ENCODE assay signal across 24 mouse cellular contexts in genomic region chr4:88749926-88750325, GRCm38 (mm10). TPM values are rescaled to one million over a fixed set of nuclear protein-coding genes. Genes with fewer than 3 reads are reported as not detected.
"Had no signal": no experiment of that assay in that cellular context is flagged by ENCODE, and none has a peak within 500 bp of the region (broad histone marks: within the 10 kb centered on the region; RNA-seq: fewer than 3 reads in every experiment).

No protein-coding gene starts in this region.

- H3K9me3 ChIP-seq: neural tube, embryonic 15.5 days; stomach, embryonic 15.5 days had no signal

- H3K27me3 ChIP-seq: neural tube, embryonic 15.5 days; stomach, embryonic 15.5 days had no signal

- H3K9ac ChIP-seq: neural tube, embryonic 15.5 days; stomach, embryonic 15.5 days had no signal

- H3K36me3 ChIP-seq: neural tube, embryonic 15.5 days; stomach, embryonic 15.5 days had no signal

- H3K4me1 ChIP-seq: neural tube, embryonic 15.5 days had no signal

- H3K4me3 ChIP-seq: neural tube, embryonic 15.5 days; stomach, embryonic 15.5 days had no signal

- DNase-seq: retina, postnatal 1 day; right cerebral cortex, adult 18-20 months; right cerebral cortex, postnatal 14 days; right cerebral cortex, postnatal 25 days; right cerebral cortex, postnatal 4 days; spleen, adult 18-20 months; thymus, adult 18-20 months; thymus, adult 2 months; thymus, postnatal 14 days; thymus, postnatal 25 days; thymus, postnatal 36 days; thymus, postnatal 4 days had no signal

- H3K27ac ChIP-seq: neural tube, embryonic 15.5 days; stomach, embryonic 15.5 days; stomach, postnatal 0 days had no signal

- H3K4me2 ChIP-seq: neural tube, embryonic 15.5 days; stomach, embryonic 15.5 days had no signal

RNA-seq across cellular contexts. Expression of gene Gm13271, which starts 4.7 kb away (rescaled TPM):
- total RNA-seq: neutrophil, adult 5-6 weeks had no signal
- polyA plus RNA-seq: neural tube, embryonic 14.5 days; neural tube, embryonic 15.5 days; small intestine, adult 2 months; spleen, adult 2 months; stomach, embryonic 14.5 days; stomach, embryonic 15.5 days; stomach, embryonic 16.5 days; stomach, postnatal 0 days; testis, adult 2 months; thymus, adult 2 months; thymus, postnatal 0 days; urinary bladder, adult 2 months had no signal

RNA-seq across cellular contexts. Expression of gene Gm13283, which starts 10.0 kb away (rescaled TPM):
- polyA plus RNA-seq: neural tube, embryonic 14.5 days; spleen, adult 2 months; stomach, embryonic 14.5 days; testis, adult 2 months had no signal

RNA-seq across cellular contexts. Expression of gene Gm13290, which starts 23.7 kb away (rescaled TPM):
- total RNA-seq: neutrophil, adult 5-6 weeks had no signal
- polyA plus RNA-seq: neural tube, embryonic 14.5 days; neural tube, embryonic 15.5 days; small intestine, adult 2 months; spleen, adult 2 months; testis, adult 2 months; thymus, adult 2 months; urinary bladder, adult 2 months had no signal

RNA-seq across cellular contexts. Expression of gene Gm13289, which starts 26.8 kb away (rescaled TPM):
- total RNA-seq: neutrophil, adult 5-6 weeks had no signal
- polyA plus RNA-seq: neural tube, embryonic 14.5 days; neural tube, embryonic 15.5 days; small intestine, adult 2 months; spleen, adult 2 months; stomach, embryonic 14.5 days; stomach, embryonic 15.5 days; stomach, embryonic 16.5 days; stomach, postnatal 0 days; testis, adult 2 months; thymus, adult 2 months; thymus, postnatal 0 days; urinary bladder, adult 2 months had no signal
